Mouse (Mus musculus) myocyte (in vitro differentiated cells): ENCODE results near the gene Fcer2a.

Source experiments
- CEBPB ChIP-seq: IDR thresholded peaks from 2 replicates; pipeline ENCODE4 v1.6.1; 2011; ENCODE audit warnings: mild to moderate bottlenecking, moderate library complexity; ENCODE audit not compliant: poor library complexity, insufficient read depth, severe bottlenecking
- E2F4 ChIP-seq: IDR thresholded peaks from one replicate; pipeline ENCODE4 v1.6.1; 2011; ENCODE audit warnings: mild to moderate bottlenecking, control low read depth, moderate library complexity; ENCODE audit not compliant: insufficient read depth
- MAX ChIP-seq: IDR thresholded peaks from one replicate; pipeline ENCODE4 v1.6.1; 2011; ENCODE audit warnings: low read depth, mild to moderate bottlenecking, control low read depth
- MYOG ChIP-seq, 3 experiments: IDR thresholded peaks; one replicate each; pipeline ENCODE4 v1.6.1; 2011; ENCODE audit warnings: control low read depth in 2 of 3, low read depth in 2 of 3, mild to moderate bottlenecking in 2 of 3; ENCODE audit not compliant: insufficient read length in 2 of 3, control insufficient read depth in 1 of 3, insufficient read depth in 1 of 3
- POLR2A ChIP-seq: IDR thresholded peaks from one replicate; pipeline ENCODE4 v1.6.1; 2011; ENCODE audit warnings: low read depth, mild to moderate bottlenecking, control low read depth, moderate library complexity; ENCODE audit not compliant: insufficient read length
- POLR2AphosphoS2 ChIP-seq: IDR thresholded peaks from one replicate; pipeline ENCODE4 v1.6.1; 2011; ENCODE audit warnings: low read depth, control low read depth; ENCODE audit not compliant: insufficient read length
- REST ChIP-seq: IDR thresholded peaks from one replicate; pipeline ENCODE4 v1.6.1; 2011; ENCODE audit warnings: mild to moderate bottlenecking, control low read depth, moderate library complexity; ENCODE audit not compliant: insufficient read depth, insufficient read length
- SRF ChIP-seq: IDR thresholded peaks from one replicate; pipeline ENCODE4 v1.6.1; 2011; ENCODE audit warnings: low read depth; ENCODE audit not compliant: control insufficient read depth, insufficient read length
- TCF12 ChIP-seq: IDR thresholded peaks from one replicate; pipeline ENCODE4 v1.6.1; 2011; ENCODE audit warnings: mild to moderate bottlenecking, control low read depth; ENCODE audit not compliant: poor library complexity, insufficient read depth, severe bottlenecking
- USF1 ChIP-seq: IDR thresholded peaks from one replicate; pipeline ENCODE4 v1.6.1; 2011; ENCODE audit warnings: low read depth, mild to moderate bottlenecking, control low read depth, moderate library complexity

DNA sequence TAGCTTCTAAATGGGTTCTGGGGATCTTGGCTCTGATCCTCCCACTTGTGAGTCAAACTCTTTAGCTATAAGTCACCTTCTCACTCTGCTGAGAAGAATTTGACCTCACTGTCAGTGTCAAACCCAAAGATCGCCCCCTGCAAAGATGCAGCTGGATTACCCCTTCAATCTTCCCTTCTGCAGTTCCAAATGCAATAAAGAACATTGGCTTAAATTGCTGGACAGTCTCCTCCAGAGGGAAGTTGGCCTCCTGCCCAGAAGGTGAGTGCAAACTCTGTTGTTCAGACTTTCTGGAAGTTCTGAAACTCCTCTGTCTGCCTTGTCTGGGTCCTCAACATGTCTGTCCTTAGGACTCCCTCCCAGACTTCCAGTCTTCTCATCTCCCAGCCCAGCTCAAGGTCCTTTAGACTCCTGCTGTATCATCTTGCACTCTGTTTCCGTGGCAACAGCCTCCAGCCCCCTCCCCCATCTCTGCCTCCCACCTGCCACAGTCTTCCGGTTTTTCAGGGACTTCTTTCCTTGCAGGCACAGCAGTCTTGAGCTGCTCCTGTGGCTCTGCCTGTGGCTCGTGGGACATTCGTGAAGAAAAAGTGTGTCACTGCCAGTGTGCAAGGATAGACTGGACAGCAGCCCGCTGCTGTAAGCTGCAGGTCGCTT, 37.1 kb downstream of the Fcer2a start:
- TF ChIP-seq USF1 (no peak), POLR2A (no peak), MAX (no peak), POLR2AphosphoS2 (no peak), TCF12 (no peak), SRF (no peak), E2F4 (no peak), CEBPB (no peak), MYOG (IDR thresholded peaks at IDR 0.05; ENCODE audit: control insufficient read depth in 1 of 3, insufficient read depth in 1 of 3, insufficient read length in 2 of 3, low read depth in 2 of 3) (no peak), REST (no peak)
